Comparison of ENCODE assay signal across 9 mouse cellular contexts in genomic region chr14:27044967-27045361, GRCm38 (mm10). TPM values are rescaled to one million over a fixed set of nuclear protein-coding genes. Genes with fewer than 3 reads are reported as not detected.
DNase-seq lines count a peak whose midpoint lies in the region; ATAC-seq and TF ChIP-seq lines count a peak whose summit lies in the region.
"Had no signal": no experiment of that assay in that cellular context is flagged by ENCODE, and none has a peak within 500 bp of the region (broad histone marks: within the 10 kb centered on the region; RNA-seq: fewer than 3 reads in every experiment).

No protein-coding gene starts in this region.

- no peak for DNase-seq in forebrain, postnatal 0 days
- peak; percentile 85 for DNase-seq in embryo, embryonic 10 days (ENCODE audit: low spot score)
- DNase-seq in liver, embryonic 13.5 days: no peak
- DNase-seq in cerebellum, postnatal 25 days: no peak
- no peak for DNase-seq in frontal cortex, adult 2 months (ENCODE audit: extremely low spot score in 1 of 2, low spot score in 1 of 2)

- no peak overlapping the region for H3K9ac ChIP-seq in forebrain, postnatal 0 days
- H3K9ac ChIP-seq in forebrain, embryonic 16.5 days (replicated peaks; ENCODE audit: low read depth, low read length): no peak overlapping the region
- no peak overlapping the region for H3K9ac ChIP-seq in liver, embryonic 13.5 days
- no peak overlapping the region for H3K9ac ChIP-seq in neural tube, embryonic 15.5 days (replicated peaks)

- no peak overlapping the region for H3K4me3 ChIP-seq in forebrain, postnatal 0 days (ENCODE audit: low read depth, low read length)
- H3K4me3 ChIP-seq in forebrain, embryonic 16.5 days (replicated peaks; ENCODE audit: low read length): no peak overlapping the region
- no peak overlapping the region for H3K4me3 ChIP-seq in liver, embryonic 13.5 days (replicated peaks)
- H3K4me3 ChIP-seq in neural tube, embryonic 15.5 days (replicated peaks): no peak overlapping the region

- H3K4me2 ChIP-seq in forebrain, postnatal 0 days (ENCODE audit: low read depth): no peak overlapping the region
- no peak overlapping the region for H3K4me2 ChIP-seq in forebrain, embryonic 16.5 days (ENCODE audit: low read length)
- H3K4me2 ChIP-seq in liver, embryonic 13.5 days: no peak overlapping the region
- H3K4me2 ChIP-seq in neural tube, embryonic 15.5 days: peak overlapping the region; percentile 22

- no peaks in the 10 kb centered on the region for H3K9me3 ChIP-seq in forebrain, postnatal 0 days (ENCODE audit: low read length)
- no peaks in the 10 kb centered on the region for H3K9me3 ChIP-seq in forebrain, embryonic 16.5 days (ENCODE audit: control insufficient read depth, low read length)
- no peaks in the 10 kb centered on the region for H3K9me3 ChIP-seq in liver, embryonic 13.5 days (replicated peaks)
- no peaks in the 10 kb centered on the region for H3K9me3 ChIP-seq in neural tube, embryonic 15.5 days (replicated peaks)

- no peak for ATAC-seq in forebrain, postnatal 0 days
- ATAC-seq in forebrain, embryonic 16.5 days: no peak
- peak; percentile 92 to 93 for ATAC-seq in hematopoietic stem cell, adult 5-6 weeks (replicated peaks in 1 of 2; ENCODE audit: insufficient read depth in 1 of 2, low FRiP score in 2 of 2, low TSS enrichment in 1 of 2, low read depth in 1 of 2, poor library complexity in 2 of 2, severe bottlenecking in 2 of 2)
- peak; percentile 50; the same call in 1 of the 2 replicates for ATAC-seq in liver, embryonic 13.5 days (ENCODE audit: low read depth)
- ATAC-seq in neural tube, embryonic 15.5 days (ENCODE audit: low FRiP score): peak; percentile 19; the same call in 1 of the 2 replicates

- H3K36me3 ChIP-seq in forebrain, postnatal 0 days (ENCODE audit: insufficient read depth): no peaks in the 10 kb centered on the region
- H3K36me3 ChIP-seq in forebrain, embryonic 16.5 days (ENCODE audit: control insufficient read depth, insufficient read depth): no peaks in the 10 kb centered on the region
- H3K36me3 ChIP-seq in liver, embryonic 13.5 days: no peaks in the 10 kb centered on the region
- H3K36me3 ChIP-seq in neural tube, embryonic 15.5 days: no peaks in the 10 kb centered on the region

- TF ChIP-seq CTCF in forebrain, postnatal 0 days (IDR thresholded peaks at IDR 0.05; ENCODE audit: low read depth): 0 out of 2 replicates have a peak, but pooled peaks have one; percentile 7

- 45% methylated on average over 2 of the region's 2 CpGs for WGBS in forebrain, postnatal 0 days
- WGBS in forebrain, embryonic 16.5 days: 29% methylated on average over 2 of the region's 2 CpGs
- WGBS in liver, embryonic 13.5 days (ENCODE audit: insufficient replicate concordance): 5% methylated on average over 2 of the region's 2 CpGs
- 17% methylated on average over 2 of the region's 2 CpGs for WGBS in neural tube, embryonic 15.5 days

- H3K27ac ChIP-seq in forebrain, postnatal 0 days (ENCODE audit: low read depth, low read length): no peak overlapping the region
- no peak overlapping the region for H3K27ac ChIP-seq in forebrain, embryonic 16.5 days (ENCODE audit: low read length)
- H3K27ac ChIP-seq in liver, embryonic 13.5 days: no peak overlapping the region
- no peak overlapping the region for H3K27ac ChIP-seq in neural tube, embryonic 15.5 days (replicated peaks)

- H3K27me3 ChIP-seq in forebrain, postnatal 0 days (ENCODE audit: insufficient read depth, low read length): peaks cover 2% of the 10 kb centered on the region; the same call in 1 of the 2 replicates
- no peaks in the 10 kb centered on the region for H3K27me3 ChIP-seq in forebrain, embryonic 16.5 days (replicated peaks; ENCODE audit: control insufficient read depth, insufficient read depth, low read length)
- H3K27me3 ChIP-seq in liver, embryonic 13.5 days: peaks cover 51% of the 10 kb centered on the region
- peaks cover 10% of the 10 kb centered on the region for H3K27me3 ChIP-seq in neural tube, embryonic 15.5 days (replicated peaks)

- 0 out of 2 replicates have a peak, but pooled peaks cover under 1% of the 10 kb centered on the region for H3K4me1 ChIP-seq in forebrain, postnatal 0 days (ENCODE audit: insufficient read depth)
- H3K4me1 ChIP-seq in forebrain, embryonic 16.5 days (replicated peaks; ENCODE audit: control insufficient read depth, insufficient read depth, low read length): peaks cover 11% of the 10 kb centered on the region
- H3K4me1 ChIP-seq in liver, embryonic 13.5 days (replicated peaks): no peaks in the 10 kb centered on the region
- H3K4me1 ChIP-seq in neural tube, embryonic 15.5 days: peaks cover 43% of the 10 kb centered on the region

RNA-seq across cellular contexts. Expression of gene Il17rd, which starts 6.2 kb away (rescaled TPM):
- total RNA-seq in forebrain, postnatal 0 days (2014; rRNA removed): 5.7 and 7.2 TPM in 2 replicates
- polyA plus RNA-seq in forebrain, postnatal 0 days (2015; fragmentation: Nextera tagmentation; extraction: Ambion mirVana): 0.62 and 1.5 TPM in 2 replicates
- polyA plus RNA-seq in forebrain, embryonic 16.5 days (2015; fragmentation: Nextera tagmentation; extraction: Ambion mirVana): 1.5 and 1.9 TPM in 2 replicates
- total RNA-seq in hematopoietic stem cell, adult 5-6 weeks (2017): 0.13 TPM in 1 of 2 replicates, not detected in the other
- 0.09 and 0.17 TPM in 2 replicates for polyA plus RNA-seq in liver, embryonic 13.5 days (2015; fragmentation: Nextera tagmentation; extraction: Ambion mirVana)
- 1.8 and 2.0 TPM in 2 replicates for polyA plus RNA-seq in neural tube, embryonic 15.5 days (2015; fragmentation: Nextera tagmentation; extraction: Ambion mirVana)
- polyA plus RNA-seq in frontal cortex, adult 2 months (2012; rRNA removed): 2.0 and 2.5 TPM in 2 replicates

RNA-seq across cellular contexts. Expression of gene Hesx1, which starts 50.7 kb away (rescaled TPM):
- not detected in 2 replicates for total RNA-seq in forebrain, postnatal 0 days (2014; rRNA removed)
- not detected in 2 replicates for polyA plus RNA-seq in forebrain, postnatal 0 days (2015; fragmentation: Nextera tagmentation; extraction: Ambion mirVana)
- not detected in 2 replicates for polyA plus RNA-seq in forebrain, embryonic 16.5 days (2015; fragmentation: Nextera tagmentation; extraction: Ambion mirVana)
- not detected in 2 replicates for total RNA-seq in hematopoietic stem cell, adult 5-6 weeks (2017)
- polyA plus RNA-seq in liver, embryonic 13.5 days (2015; fragmentation: Nextera tagmentation; extraction: Ambion mirVana): 17.0 and 17.7 TPM in 2 replicates
- polyA plus RNA-seq in neural tube, embryonic 15.5 days (2015; fragmentation: Nextera tagmentation; extraction: Ambion mirVana): 0.20 TPM in 1 of 2 replicates, not detected in the other
- not detected in 2 replicates for polyA plus RNA-seq in frontal cortex, adult 2 months (2012; rRNA removed)
- total RNA-seq: left cerebral cortex, postnatal 10 days had no signal

Comparison
In these comparisons a context has a peak if more than half of its experiments do, and no peak if none do; other contexts are left out.
1. ATAC-seq: peak in hematopoietic stem cell, adult 5-6 weeks (2 of 2), liver, embryonic 13.5 days (single experiment) and neural tube, embryonic 15.5 days (single experiment); none in forebrain, postnatal 0 days (single experiment) and forebrain, embryonic 16.5 days (single experiment).
2. RNA of gene Hesx1, which starts 50.7 kb away (polyA plus RNA-seq): 17.0 to 17.7 TPM in liver, embryonic 13.5 days; 0.20 TPM in neural tube, embryonic 15.5 days, not detected in frontal cortex, adult 2 months, not detected in forebrain, postnatal 0 days and not detected in forebrain, embryonic 16.5 days; every median in the first group is over 10 times any median in the second.